Mouse (Mus musculus) limb, embryonic 12.5 days (tissue): ENCODE measurements around the gene Bysl. TPM values are rescaled to one million over a fixed set of nuclear protein-coding genes. Genes with fewer than 3 reads are reported as not detected.

Source experiments
- ATAC-seq: fragments of 200-750 bp; cut with Nextera tagmentation; 2 replicates; pipeline ENCODE4 v1.8.0; 2017; ENCODE audit warnings: low read depth, moderate TSS enrichment; ENCODE audit not compliant: insufficient number of reproducible peaks, insufficient read depth, low FRiP score, low TSS enrichment
- H3K27ac ChIP-seq: fragments of 300-500 bp; sonication (generic); 2 replicates; pipeline ENCODE4 v1.5.1; 2016; ENCODE audit warnings: mild to moderate bottlenecking, moderate library complexity
- H3K27me3 ChIP-seq: fragments of 300-500 bp; sonication (generic); 2 replicates; pipeline ENCODE4 v1.6.1; 2016; ENCODE audit warnings: mild to moderate bottlenecking, moderate library complexity
- H3K36me3 ChIP-seq: fragments of 300-500 bp; sonication (generic); 2 replicates; pipeline ENCODE4 v1.6.1; 2016; ENCODE audit warnings: mild to moderate bottlenecking, moderate library complexity
- H3K4me1 ChIP-seq: fragments of 300-500 bp; sonication (generic); replicated peaks from 2 replicates; pipeline ENCODE4 v1.6.1; 2016
- H3K4me2 ChIP-seq: fragments of 300-500 bp; sonication (generic); 2 replicates; pipeline ENCODE4 v1.6.1; 2016; ENCODE audit warnings: mild to moderate bottlenecking, moderate library complexity
- H3K4me3 ChIP-seq: fragments of 300-500 bp; sonication (generic); replicated peaks from 2 replicates; pipeline ENCODE4 v1.5.1; 2016; ENCODE audit warnings: mild to moderate bottlenecking
- H3K9ac ChIP-seq: fragments of 300-500 bp; sonication (generic); replicated peaks from 2 replicates; pipeline ENCODE4 v1.6.1; 2016; ENCODE audit warnings: mild to moderate bottlenecking, moderate library complexity
- H3K9me3 ChIP-seq: fragments of 300-500 bp; sonication (generic); 2 replicates; pipeline ENCODE4 v1.6.1; 2016; ENCODE audit warnings: mild to moderate bottlenecking, moderate library complexity
- WGBS: fragments of 180-500 bp; shearing (Covaris S2); methylation state at CpG from one replicate; pipeline ENCODE4 v1.1.7; 2016; 5-methylcytosine and 5-hydroxymethylcytosine counted together
- polyA plus RNA-seq: library from polyadenylated mRNA; unstranded; fragments of >200 nt; fragmentation: Nextera tagmentation; extraction: Ambion mirVana; gene quantifications from 2 replicates; pipeline ENCODE4 v1.2.1, GENCODE M21; 2016

Gene Bysl
- polyA plus RNA-seq, 1 experiment from 2014 or later = 28.3 TPM

DNA sequence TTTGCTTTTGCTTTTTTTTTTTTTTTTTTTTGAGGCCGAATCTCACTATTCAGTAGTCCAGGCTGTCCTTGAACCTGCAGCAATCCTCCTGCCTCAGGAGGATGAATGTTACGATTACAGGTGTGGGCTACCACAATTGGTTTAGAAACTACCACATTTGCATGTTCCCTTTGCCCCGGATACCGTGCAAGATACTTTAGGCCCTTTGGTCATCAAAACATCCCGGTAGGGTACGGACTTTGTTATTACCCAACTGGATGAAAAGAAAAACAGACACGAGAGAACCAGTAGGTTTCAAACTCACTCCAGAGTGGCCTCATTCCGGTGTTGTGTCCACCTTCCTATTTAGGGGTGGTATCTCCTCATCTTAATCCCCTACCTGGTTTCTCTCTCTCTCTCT, 22.8 kb downstream of the Bysl start:
- Histone ChIP-seq H3K27ac (no peak overlapping the region), H3K4me3 (no peak overlapping the region), H3K4me2 (no peak overlapping the region), H3K27me3 (no peaks in the 10 kb centered on the region), H3K9ac (no peak overlapping the region), H3K4me1 (peaks cover 6% of the 10 kb centered on the region; the same call in 1 of the 2 replicates), H3K36me3 (no peaks in the 10 kb centered on the region), H3K9me3 (no peaks in the 10 kb centered on the region)
- no peak for ATAC-seq
- WGBS = 77% methylated on average over 8 of the region's 8 CpGs

DNA sequence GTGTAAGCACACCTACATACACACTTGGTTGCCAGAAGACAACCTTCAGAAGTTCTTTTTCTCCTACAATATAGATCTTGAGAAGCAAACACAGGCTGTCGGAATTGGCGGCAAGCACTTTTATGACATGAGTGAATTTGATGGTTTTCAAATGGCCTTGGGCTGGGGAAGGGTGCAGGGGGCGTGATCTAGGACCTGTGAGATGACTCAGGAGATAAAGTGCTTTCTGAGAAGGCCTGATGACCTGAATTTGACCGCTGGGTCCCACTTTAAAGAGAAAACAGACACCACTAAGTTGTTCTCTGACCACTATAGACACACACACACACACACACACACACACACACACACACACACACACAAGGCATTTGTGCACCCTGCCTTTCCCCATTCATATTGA, 30.3 kb downstream of the Bysl start:
- Histone ChIP-seq H3K36me3 (no peaks in the 10 kb centered on the region), H3K9me3 (no peaks in the 10 kb centered on the region), H3K4me1 (no peaks in the 10 kb centered on the region), H3K4me3 (no peak overlapping the region), H3K27ac (no peak overlapping the region), H3K9ac (no peak overlapping the region), H3K27me3 (no peaks in the 10 kb centered on the region), H3K4me2 (no peak overlapping the region)
- 72% methylated on average over 4 of the region's 4 CpGs for WGBS
- no peak for ATAC-seq

DNA sequence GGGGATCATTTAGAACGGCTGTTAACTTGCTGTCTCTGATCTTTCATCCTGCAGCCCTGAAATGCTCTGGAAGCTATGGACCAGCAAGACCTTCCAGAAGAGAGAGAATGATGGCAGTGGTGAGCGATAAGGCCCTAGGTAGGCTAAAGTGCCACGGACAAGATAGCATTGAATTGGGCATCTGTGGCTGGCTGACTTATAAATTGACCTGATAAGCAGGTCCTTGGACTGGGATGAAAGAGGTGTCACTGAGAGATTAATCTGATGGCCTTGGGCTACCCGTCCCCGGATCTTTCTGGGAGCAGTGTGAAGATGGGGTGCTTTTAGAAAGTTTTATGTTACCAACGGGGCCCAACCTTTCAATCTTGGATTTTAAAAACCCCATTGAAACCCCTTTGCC, 32.6 kb downstream of the Bysl start:
- no peak for ATAC-seq
- WGBS = 85% methylated on average over 6 of the region's 6 CpGs
- Histone ChIP-seq H3K9ac (no peak overlapping the region), H3K4me3 (no peak overlapping the region), H3K9me3 (no peaks in the 10 kb centered on the region), H3K27me3 (no peaks in the 10 kb centered on the region), H3K4me2 (no peak overlapping the region), H3K36me3 (no peaks in the 10 kb centered on the region), H3K27ac (no peak overlapping the region), H3K4me1 (peaks cover 13% of the 10 kb centered on the region; the same call in 1 of the 2 replicates)

DNA sequence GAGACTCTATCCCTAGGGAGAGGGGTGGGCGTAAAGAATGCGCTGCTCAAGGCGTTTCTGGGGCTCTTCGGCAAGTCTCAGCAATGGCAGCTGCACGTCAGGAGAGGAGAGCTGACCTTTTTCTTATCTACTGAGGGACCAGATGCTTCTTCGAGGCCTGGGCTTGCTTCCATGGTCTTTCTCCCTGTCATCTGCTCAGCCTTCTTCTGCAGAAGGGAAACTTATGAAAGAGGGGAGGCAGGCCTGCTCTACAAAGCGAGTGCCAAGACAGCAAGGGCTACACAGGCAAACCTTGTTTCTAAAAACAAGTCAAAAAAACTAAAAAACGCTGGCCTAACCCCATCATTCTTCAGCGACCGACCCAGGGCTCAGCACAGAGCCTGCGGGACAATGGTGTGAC, 36.5 kb downstream of the Bysl start:
- H3K4me2 ChIP-seq = no peak overlapping the region
- no peak for ATAC-seq
- 69% methylated on average over 11 of the region's 11 CpGs for WGBS
- no peaks in the 10 kb centered on the region for H3K36me3 ChIP-seq
- H3K4me1 ChIP-seq = peaks cover 25% of the 10 kb centered on the region
- no peak overlapping the region for H3K4me3 ChIP-seq
- no peaks in the 10 kb centered on the region for H3K9me3 ChIP-seq
- H3K27me3 ChIP-seq = no peaks in the 10 kb centered on the region
- H3K27ac ChIP-seq = no peak overlapping the region
- no peak overlapping the region for H3K9ac ChIP-seq

DNA sequence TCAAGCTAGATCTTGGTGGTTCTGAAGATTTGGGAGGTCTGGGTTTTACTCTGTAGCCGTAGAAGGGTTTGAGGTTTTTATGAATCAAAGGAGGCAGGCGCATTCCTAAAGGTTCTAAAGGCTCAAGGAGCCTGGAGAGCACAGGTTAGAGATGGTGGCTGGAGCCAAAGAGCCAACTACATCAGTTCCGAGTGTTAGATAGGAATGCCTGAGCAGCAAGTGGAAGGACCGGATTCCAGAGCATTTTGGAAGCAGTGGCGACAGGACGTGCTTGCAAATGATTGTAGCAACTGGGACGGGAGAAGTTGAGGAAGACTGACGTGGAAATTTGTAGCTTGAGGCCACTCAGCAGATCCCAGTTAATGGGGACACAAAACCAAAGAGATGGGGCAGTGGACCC, 37.3 kb downstream of the Bysl start:
- no peaks in the 10 kb centered on the region for H3K27me3 ChIP-seq
- no peak overlapping the region for H3K4me2 ChIP-seq
- no peak for ATAC-seq
- H3K4me3 ChIP-seq = no peak overlapping the region
- H3K9me3 ChIP-seq = no peaks in the 10 kb centered on the region
- WGBS = 65% methylated on average over 8 of the region's 8 CpGs
- H3K27ac ChIP-seq = 0 out of 2 replicates have a peak overlapping the region, but pooled peaks have one; percentile 2
- no peaks in the 10 kb centered on the region for H3K36me3 ChIP-seq
- peaks cover 25% of the 10 kb centered on the region for H3K4me1 ChIP-seq
- no peak overlapping the region for H3K9ac ChIP-seq

DNA sequence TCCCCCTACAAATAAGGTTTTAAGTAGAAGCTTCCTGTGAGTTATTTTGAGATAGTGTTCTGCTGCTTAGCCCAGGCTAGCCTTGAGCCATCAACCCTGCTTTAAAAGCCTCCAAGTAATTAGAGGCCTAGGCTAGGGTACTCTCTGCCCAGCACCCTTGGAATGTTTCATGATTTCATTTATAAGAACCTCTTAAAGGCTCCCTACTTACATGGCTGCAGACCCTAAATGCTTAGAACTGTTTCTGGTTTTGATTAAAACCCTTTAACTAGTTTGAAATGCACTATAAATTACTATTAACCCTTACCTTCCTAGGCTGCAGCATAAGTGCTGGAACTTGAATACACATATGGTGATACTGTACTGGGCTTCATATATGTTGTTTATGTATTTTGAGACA, 38.9 kb downstream of the Bysl start:
- peaks cover 25% of the 10 kb centered on the region for H3K4me1 ChIP-seq
- H3K27me3 ChIP-seq = no peaks in the 10 kb centered on the region
- H3K9ac ChIP-seq = no peak overlapping the region
- ATAC-seq = peak; percentile 76
- H3K9me3 ChIP-seq = no peaks in the 10 kb centered on the region
- no peaks in the 10 kb centered on the region for H3K36me3 ChIP-seq
- peak overlapping the region; percentile 83 for H3K27ac ChIP-seq
- no peak overlapping the region for H3K4me3 ChIP-seq
- H3K4me2 ChIP-seq = no peak overlapping the region

DNA sequence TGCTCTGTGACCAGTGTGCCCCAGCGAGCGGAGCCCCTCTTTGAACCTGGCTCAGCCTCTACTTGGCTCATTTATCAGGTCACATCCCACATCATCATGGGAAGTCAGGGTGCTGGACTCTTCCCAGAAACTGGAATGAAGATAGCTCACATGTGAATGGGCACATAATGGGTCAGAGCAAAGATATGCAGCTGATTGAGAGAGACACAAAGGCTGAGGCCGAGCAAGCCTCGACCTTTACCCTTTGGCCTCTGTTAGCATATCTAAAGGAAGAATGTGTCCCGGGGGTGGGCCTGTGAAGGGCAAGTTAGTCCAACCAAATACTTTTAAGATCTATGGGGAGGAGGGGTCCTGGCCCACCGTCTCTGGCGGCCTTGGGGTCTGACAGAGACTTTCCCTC, 39.7 kb downstream of the Bysl start:
- H3K4me1 ChIP-seq = peaks cover 25% of the 10 kb centered on the region
- no peak overlapping the region; the same call in 1 of the 2 replicates for H3K9ac ChIP-seq
- no peak for ATAC-seq
- no peak overlapping the region for H3K4me3 ChIP-seq
- no peaks in the 10 kb centered on the region for H3K9me3 ChIP-seq
- WGBS = 47% methylated on average over 7 of the region's 7 CpGs
- no peaks in the 10 kb centered on the region for H3K36me3 ChIP-seq
- peak overlapping the region; percentile 83 for H3K27ac ChIP-seq
- H3K4me2 ChIP-seq = no peak overlapping the region
- no peaks in the 10 kb centered on the region for H3K27me3 ChIP-seq

DNA sequence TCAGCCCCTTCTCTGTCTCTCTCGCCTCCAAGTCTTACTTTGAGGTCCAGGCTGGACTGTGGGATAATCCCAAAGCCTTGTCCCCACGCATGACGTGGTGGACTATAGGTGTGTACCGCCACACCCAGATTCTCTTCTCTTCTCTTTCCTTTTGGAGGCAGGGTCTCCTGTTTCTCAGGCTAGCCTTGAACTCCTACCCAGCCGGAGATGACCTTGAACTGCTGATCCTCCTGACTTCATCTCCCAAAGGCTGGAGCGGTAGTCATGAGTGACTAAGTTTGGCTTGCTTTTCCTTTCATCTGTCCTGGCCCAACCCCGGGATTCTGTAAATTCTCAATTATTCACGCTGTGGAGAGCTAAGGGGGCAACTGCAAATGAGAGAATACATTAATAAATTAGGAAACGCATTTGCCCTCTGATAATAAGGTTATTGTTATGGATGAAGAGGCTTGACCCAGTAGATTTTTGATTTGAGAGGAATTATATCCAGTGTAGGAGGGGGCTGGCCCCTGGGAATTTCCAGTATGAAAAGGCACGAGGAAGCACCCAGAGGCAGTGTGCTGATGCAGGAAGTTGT, 42.3 kb downstream of the Bysl start:
- Histone ChIP-seq H3K9me3 (no peaks in the 10 kb centered on the region), H3K4me3 (no peak overlapping the region), H3K4me2 (no peak overlapping the region), H3K27me3 (no peaks in the 10 kb centered on the region), H3K27ac (no peak overlapping the region), H3K9ac (no peak overlapping the region), H3K36me3 (no peaks in the 10 kb centered on the region), H3K4me1 (peaks cover 12% of the 10 kb centered on the region)
- ATAC-seq = no peak
- 85% methylated on average over 10 of the region's 10 CpGs for WGBS

DNA sequence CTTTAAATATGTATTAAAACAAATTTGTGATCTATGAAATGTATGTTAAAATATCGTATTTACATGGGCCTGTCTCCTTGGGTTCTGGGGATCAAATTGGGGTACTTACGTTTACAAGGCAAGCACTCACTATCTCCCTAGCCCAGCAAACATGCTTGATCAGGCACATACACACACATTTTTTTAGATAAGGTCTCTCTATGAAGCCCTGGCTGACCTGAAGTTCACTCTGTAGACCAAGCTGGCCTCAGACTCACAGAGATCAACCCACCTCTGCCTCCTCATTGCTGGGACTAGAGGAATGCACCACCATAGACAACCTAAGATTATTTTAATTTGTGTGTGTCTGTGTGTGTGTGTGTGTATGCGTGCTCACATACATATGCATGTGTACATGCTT, 42.9 kb downstream of the Bysl start:
- WGBS = 92% methylated on average over 3 of the region's 3 CpGs
- no peak overlapping the region for H3K4me3 ChIP-seq
- no peaks in the 10 kb centered on the region for H3K27me3 ChIP-seq
- no peaks in the 10 kb centered on the region for H3K9me3 ChIP-seq
- H3K9ac ChIP-seq = no peak overlapping the region
- no peaks in the 10 kb centered on the region for H3K36me3 ChIP-seq
- no peak overlapping the region for H3K27ac ChIP-seq
- ATAC-seq = no peak
- peaks cover 12% of the 10 kb centered on the region for H3K4me1 ChIP-seq
- no peak overlapping the region for H3K4me2 ChIP-seq

DNA sequence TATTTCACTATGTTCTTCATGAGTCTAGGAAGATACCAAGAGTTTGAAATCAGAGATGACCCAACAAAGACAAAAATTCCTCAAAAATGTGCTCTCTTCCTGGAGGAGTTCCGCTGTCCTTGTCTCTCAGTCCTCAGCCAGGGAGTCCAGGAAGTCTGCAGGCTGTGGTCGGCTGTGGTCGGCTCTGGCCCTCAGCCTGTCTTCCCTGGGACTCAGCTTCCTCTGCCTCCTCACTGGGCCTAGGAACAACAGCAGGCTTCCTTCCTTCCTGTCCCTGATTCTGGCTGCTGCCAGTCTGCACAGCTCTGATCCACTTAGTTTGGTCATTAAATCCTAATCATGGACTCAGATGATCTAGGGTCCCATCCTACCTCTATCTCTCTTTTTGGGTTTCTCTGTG, 44.0 kb downstream of the Bysl start:
- H3K9ac ChIP-seq = no peak overlapping the region
- no peak overlapping the region for H3K4me3 ChIP-seq
- H3K4me1 ChIP-seq = peaks cover 8% of the 10 kb centered on the region
- no peaks in the 10 kb centered on the region for H3K36me3 ChIP-seq
- 80% methylated on average over 3 of the region's 3 CpGs for WGBS
- H3K4me2 ChIP-seq = no peak overlapping the region
- H3K9me3 ChIP-seq = no peaks in the 10 kb centered on the region
- no peaks in the 10 kb centered on the region for H3K27me3 ChIP-seq
- H3K27ac ChIP-seq = no peak overlapping the region
- no peak for ATAC-seq

DNA sequence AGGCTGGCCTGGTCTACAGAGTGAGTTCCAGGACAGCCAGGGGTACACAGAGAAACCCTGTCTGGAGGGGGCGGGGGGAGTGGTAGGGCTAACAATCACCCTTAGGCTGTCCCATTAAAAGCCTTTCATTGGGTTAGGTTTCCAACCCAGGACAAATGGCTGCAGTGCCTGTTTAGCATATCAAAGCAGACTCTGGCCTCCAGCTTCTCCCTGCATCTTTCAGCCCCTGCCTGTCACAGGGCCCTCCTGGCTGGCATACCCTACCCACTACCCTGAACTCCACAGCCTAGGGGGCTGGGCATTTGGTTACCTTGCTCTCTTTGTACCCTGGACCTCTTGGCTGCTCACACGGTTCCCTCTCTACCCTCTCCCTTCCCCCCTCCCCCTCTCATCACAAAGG, 45.2 kb downstream of the Bysl start:
- 0 out of 2 replicates have a peak, but pooled peaks have one; percentile 14 for ATAC-seq

DNA sequence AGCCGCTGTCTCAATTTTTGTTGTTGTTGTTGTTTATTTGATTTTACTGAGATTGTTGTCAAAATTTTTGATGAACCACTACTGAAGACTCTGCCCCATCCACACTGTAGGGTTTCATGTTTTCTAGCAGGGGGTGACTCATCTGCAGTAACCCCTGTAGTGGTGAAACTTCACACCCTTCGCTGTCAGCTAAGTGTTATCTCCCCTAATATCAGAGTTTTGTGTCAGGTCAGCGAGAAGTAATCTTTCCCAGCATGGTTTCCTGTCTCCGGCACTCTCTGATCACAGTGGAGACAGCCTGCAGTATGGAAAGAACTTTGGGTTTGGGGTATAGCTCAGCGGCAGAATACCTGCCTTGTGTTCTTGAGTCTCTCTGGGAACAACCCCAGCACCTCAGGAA, 46.7 kb downstream of the Bysl start:
- Histone ChIP-seq H3K27ac (no peak overlapping the region), H3K9ac (no peak overlapping the region), H3K27me3 (no peaks in the 10 kb centered on the region), H3K4me2 (no peak overlapping the region), H3K36me3 (no peaks in the 10 kb centered on the region), H3K4me3 (no peak overlapping the region), H3K9me3 (no peaks in the 10 kb centered on the region), H3K4me1 (no peaks in the 10 kb centered on the region; the same call in 1 of the 2 replicates)
- 83% methylated on average over 5 of the region's 5 CpGs for WGBS
- ATAC-seq = no peak

More for the DNA sequence above, 45.2 kb downstream of the Bysl start:
- Histone ChIP-seq H3K27ac (no peak overlapping the region), H3K4me1 (no peaks in the 10 kb centered on the region; the same call in 1 of the 2 replicates), H3K9ac (no peak overlapping the region), H3K4me2 (no peak overlapping the region), H3K9me3 (no peaks in the 10 kb centered on the region), H3K36me3 (no peaks in the 10 kb centered on the region), H3K27me3 (no peaks in the 10 kb centered on the region), H3K4me3 (no peak overlapping the region)
- 19% methylated on average over 2 of the region's 2 CpGs for WGBS
